Mouse (Mus musculus) hindbrain, embryonic 11.5 days (tissue): Measurements from ENCODE around the gene Rbpjl. TPM values are rescaled to one million over a fixed set of nuclear protein-coding genes. Genes with fewer than 3 reads are reported as not detected.

ENCODE experiments used
- ATAC-seq: fragments of 200-750 bp; cut with Nextera tagmentation; 2 replicates; pipeline ENCODE4 v1.8.0; 2017; ENCODE audit warnings: mild to moderate bottlenecking, moderate TSS enrichment, moderate library complexity; ENCODE audit not compliant: low FRiP score
- DNase-seq: peaks from one replicate; pipeline ENCODE4 v3.0.0-alpha.2; 2015; ENCODE audit warnings: low spot score
- H3K27ac ChIP-seq: fragments of 300-500 bp; sonication (generic); 2 replicates; pipeline ENCODE4 v1.5.1; 2014; ENCODE audit warnings: mild to moderate bottlenecking, low read depth, low read length
- H3K27me3 ChIP-seq: fragments of 300-500 bp; sonication (generic); 2 replicates; pipeline ENCODE4 v1.6.1; 2014; ENCODE audit warnings: mild to moderate bottlenecking, low read length, moderate library complexity, mixed read lengths; ENCODE audit not compliant: control insufficient read depth, insufficient read depth
- H3K36me3 ChIP-seq: fragments of 300-500 bp; sonication (generic); 2 replicates; pipeline ENCODE4 v1.6.1; 2014; ENCODE audit warnings: mild to moderate bottlenecking, low read length, moderate library complexity, mixed read lengths; ENCODE audit not compliant: control insufficient read depth, insufficient read depth
- H3K4me1 ChIP-seq: fragments of 300-500 bp; sonication (generic); replicated peaks from 2 replicates; pipeline ENCODE4 v1.6.1; 2014; ENCODE audit warnings: low read length, mixed read lengths; ENCODE audit not compliant: control insufficient read depth, insufficient read depth
- H3K4me2 ChIP-seq: fragments of 300-500 bp; sonication (generic); replicated peaks from 2 replicates; pipeline ENCODE4 v1.6.1; 2014; ENCODE audit warnings: mild to moderate bottlenecking, low read depth, low read length
- H3K4me3 ChIP-seq: fragments of 300-500 bp; sonication (generic); 2 replicates; pipeline ENCODE4 v1.5.1; 2014; ENCODE audit warnings: low read depth, low read length
- H3K9ac ChIP-seq: fragments of 300-500 bp; sonication (generic); 2 replicates; pipeline ENCODE4 v1.6.1; 2014; ENCODE audit warnings: low read depth, low read length
- H3K9me3 ChIP-seq: fragments of 300-500 bp; sonication (generic); 2 replicates; pipeline ENCODE4 v1.6.1; 2016; ENCODE audit warnings: low read length; ENCODE audit not compliant: control insufficient read depth
- WGBS: fragments of 180-500 bp; shearing (Covaris S2); extraction: QIAGEN DNeasy Blood & Tissue Kit; methylation state at CpG from one replicate; pipeline ENCODE4 v1.1.7; 2014; 5-methylcytosine and 5-hydroxymethylcytosine counted together
- polyA plus RNA-seq: library from polyadenylated mRNA; unstranded; fragments of >200 nt; fragmentation: Nextera tagmentation; extraction: Ambion mirVana; gene quantifications from 2 replicates; pipeline ENCODE4 v1.2.1, GENCODE M21; 2014

The Rbpjl gene
- polyA plus RNA-seq, 1 experiment from 2014 or later = not detected

DNA sequence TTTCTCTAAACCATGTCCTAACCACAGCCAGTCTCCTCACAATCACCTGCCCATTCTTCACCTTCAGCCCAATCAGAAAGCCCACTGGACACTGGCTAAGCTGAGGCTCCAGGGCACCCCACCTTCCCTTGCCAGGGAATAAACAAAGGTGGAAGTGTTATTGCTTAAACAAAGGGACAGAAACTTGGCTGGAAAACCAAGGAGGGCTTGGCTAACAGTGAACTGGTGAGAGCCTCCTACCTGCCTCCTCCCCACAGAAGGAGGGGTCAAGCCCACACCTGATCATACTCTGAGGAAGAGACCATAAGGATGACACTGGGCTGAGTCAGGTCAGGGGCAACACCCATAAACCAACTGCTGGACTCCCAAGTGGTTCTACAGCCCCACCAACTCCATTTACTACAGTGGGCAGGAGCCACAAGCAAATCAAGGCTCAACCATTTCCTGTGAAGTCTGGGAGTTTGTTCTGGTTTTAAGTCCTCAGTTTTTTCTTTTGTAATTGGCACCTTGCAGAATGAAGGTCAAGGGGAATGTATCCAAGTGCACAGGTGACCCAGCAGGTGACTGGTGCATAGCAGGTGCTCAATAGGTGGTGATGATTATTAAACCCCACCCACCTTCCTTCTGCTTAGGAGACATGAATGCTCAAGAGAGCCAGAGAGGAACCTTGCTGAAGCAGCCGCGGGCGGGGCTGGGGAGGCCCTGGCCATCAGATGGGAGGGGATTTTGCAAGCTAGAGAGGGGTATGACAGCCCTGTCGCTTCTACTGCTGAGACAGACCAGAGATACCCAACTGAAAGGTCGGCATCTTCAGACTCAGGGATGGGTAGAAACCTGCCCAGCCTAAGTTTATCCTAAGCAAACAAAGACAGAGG lies 32.5 kb downstream of the Rbpjl start:
- WGBS = 64% methylated on average over 5 of the region's 5 CpGs
- Histone ChIP-seq H3K4me3 (no peak overlapping the region), H3K4me2 (no peak overlapping the region), H3K27me3 (no peaks in the 10 kb centered on the region), H3K36me3 (no peaks in the 10 kb centered on the region), H3K4me1 (0 out of 2 replicates have a peak, but pooled peaks cover 5% of the 10 kb centered on the region), H3K9ac (no peak overlapping the region), H3K27ac (no peak overlapping the region), H3K9me3 (no peaks in the 10 kb centered on the region)
- DNase-seq (no peak), ATAC-seq (no peak)

DNA sequence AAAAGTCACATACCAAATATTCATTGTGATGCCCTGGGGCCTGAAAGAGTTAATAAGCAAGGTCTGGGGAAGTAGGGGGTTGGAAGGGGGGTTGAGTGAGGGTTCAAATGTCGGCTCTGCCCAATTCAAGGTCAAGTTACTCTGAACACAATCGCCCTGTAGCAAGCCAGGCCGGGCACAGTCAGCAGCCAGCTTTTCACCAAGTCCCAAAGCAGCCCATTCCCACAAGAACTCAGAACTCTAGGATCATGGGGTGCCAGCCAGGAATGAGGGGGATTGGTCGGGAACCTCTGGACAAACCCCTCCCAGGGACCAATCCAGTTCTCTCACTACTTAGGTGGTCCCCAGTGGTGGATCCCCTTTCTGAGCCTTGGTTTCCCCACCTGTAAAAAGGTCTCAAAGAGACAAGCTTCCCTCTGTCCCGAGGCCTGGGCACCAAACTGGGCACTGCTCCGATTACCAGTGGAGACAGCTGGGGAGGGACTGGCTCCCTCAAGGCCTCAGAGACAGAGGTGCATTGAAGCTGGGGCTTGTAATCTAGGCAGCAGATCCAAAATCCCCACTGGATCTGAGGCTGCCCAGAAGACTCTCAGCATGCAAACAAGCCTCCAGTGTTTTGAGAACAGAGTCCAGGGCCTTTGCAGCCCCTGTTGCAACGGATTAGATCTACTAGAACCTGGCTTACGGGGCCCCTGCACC lies 33.4 kb downstream of the Rbpjl start:
- 25% methylated on average over 8 of the region's 8 CpGs for WGBS
- ATAC-seq (no peak), DNase-seq (no peak)
- Histone ChIP-seq H3K4me1 (0 out of 2 replicates have a peak, but pooled peaks cover 5% of the 10 kb centered on the region), H3K9ac (no peak overlapping the region), H3K36me3 (no peaks in the 10 kb centered on the region), H3K4me2 (no peak overlapping the region), H3K27me3 (no peaks in the 10 kb centered on the region), H3K9me3 (no peaks in the 10 kb centered on the region), H3K27ac (0 out of 2 replicates have a peak overlapping the region, but pooled peaks have one; percentile 30), H3K4me3 (no peak overlapping the region)

- Histone ChIP-seq H3K9ac (no peak overlapping the region), H3K27ac (0 out of 2 replicates have a peak overlapping the region, but pooled peaks have one; percentile 30)
These were observed 34.0 kb downstream of the Rbpjl start for GRCm38 (mm10) chr2:164436961-164437360.

DNA sequence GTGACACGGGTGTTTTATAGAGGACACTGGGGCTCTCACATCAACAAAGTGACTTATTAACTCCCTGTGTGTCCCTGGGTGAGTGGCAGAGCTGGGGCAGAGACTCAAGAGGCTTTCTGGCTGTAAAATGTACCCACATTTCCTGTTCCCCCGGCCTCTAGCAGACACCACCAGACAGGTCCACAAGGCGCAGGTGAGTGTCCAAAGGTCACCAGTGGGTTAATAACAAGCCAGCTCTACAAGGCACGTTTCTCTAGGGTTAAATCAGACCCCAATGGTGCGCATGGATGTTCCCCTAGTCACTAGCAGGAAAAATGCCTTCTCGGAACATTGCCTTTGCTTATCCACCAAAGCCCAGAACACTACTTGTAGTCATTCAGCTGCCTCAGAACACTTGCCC lies 34.8 kb downstream of the Rbpjl start:
- no peak overlapping the region for H3K4me3 ChIP-seq
- no peak overlapping the region for H3K27ac ChIP-seq
- no peaks in the 10 kb centered on the region for H3K36me3 ChIP-seq
- no peak overlapping the region for H3K4me2 ChIP-seq
- 69% methylated on average over 6 of the region's 6 CpGs for WGBS
- 0 out of 2 replicates have a peak, but pooled peaks cover under 1% of the 10 kb centered on the region for H3K4me1 ChIP-seq
- H3K27me3 ChIP-seq = no peaks in the 10 kb centered on the region
- ATAC-seq = no peak
- no peak overlapping the region for H3K9ac ChIP-seq
- DNase-seq = no peak
- no peaks in the 10 kb centered on the region for H3K9me3 ChIP-seq

More at GRCm38 (mm10) chr2:164436961-164437360, 34.0 kb downstream of the Rbpjl start:
- DNase-seq (no peak), ATAC-seq (no peak)
- H3K4me1 ChIP-seq = 0 out of 2 replicates have a peak, but pooled peaks cover 5% of the 10 kb centered on the region
- H3K27me3 ChIP-seq = no peaks in the 10 kb centered on the region
- WGBS = 55% methylated on average over 3 of the region's 3 CpGs
- H3K9me3 ChIP-seq = no peaks in the 10 kb centered on the region
- no peak overlapping the region for H3K4me2 ChIP-seq
- no peaks in the 10 kb centered on the region for H3K36me3 ChIP-seq
- H3K4me3 ChIP-seq = no peak overlapping the region

DNA sequence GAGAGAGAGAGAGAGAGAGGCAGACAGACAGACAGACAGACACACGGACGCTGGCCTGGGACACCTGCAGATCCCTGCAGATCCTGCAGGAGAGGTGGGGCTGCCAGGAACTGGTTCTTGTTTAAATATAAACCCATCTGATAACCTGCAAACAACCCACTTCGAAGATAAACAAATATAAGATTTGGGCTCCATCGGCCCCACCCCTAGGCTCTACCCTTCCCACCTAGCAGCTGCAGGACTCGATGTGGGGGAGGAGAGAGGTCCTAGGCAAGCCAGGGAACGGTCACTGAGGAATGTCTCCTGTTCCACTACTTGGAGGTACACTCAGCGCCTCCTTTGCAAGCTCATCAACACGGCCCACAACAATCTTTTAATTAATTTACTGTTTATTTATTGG lies 35.3 kb downstream of the Rbpjl start:
- Histone ChIP-seq H3K36me3 (no peaks in the 10 kb centered on the region), H3K4me3 (no peak overlapping the region), H3K9me3 (no peaks in the 10 kb centered on the region), H3K27me3 (no peaks in the 10 kb centered on the region), H3K4me1 (no peaks in the 10 kb centered on the region), H3K27ac (no peak overlapping the region), H3K9ac (no peak overlapping the region), H3K4me2 (no peak overlapping the region)
- DNase-seq (no peak), ATAC-seq (no peak)
- 74% methylated on average over 8 of the region's 8 CpGs for WGBS

DNA sequence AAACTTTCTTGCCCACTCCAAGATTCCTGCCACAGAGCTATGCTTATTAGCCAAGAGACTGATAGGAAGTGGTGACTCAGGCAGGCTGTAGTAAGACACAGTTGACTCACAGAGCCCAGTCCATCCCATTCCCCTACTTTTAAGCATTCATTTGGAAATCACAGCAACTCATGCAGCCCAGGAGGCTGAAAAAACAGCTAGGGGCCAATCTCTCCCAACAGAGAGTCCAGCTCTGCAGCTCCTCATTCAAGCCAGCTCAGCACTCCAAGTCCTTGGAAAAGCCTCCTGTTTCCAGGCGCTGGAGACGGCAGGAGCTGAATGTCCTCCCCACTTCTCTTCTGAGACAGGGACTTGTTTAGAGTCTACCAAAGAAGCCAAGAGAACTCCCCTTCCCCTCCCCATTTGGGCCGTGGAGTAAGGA lies 36.1 kb downstream of the Rbpjl start:
- Histone ChIP-seq H3K9ac (no peak overlapping the region), H3K27me3 (no peaks in the 10 kb centered on the region), H3K4me2 (no peak overlapping the region), H3K27ac (no peak overlapping the region), H3K9me3 (no peaks in the 10 kb centered on the region), H3K4me3 (no peak overlapping the region), H3K4me1 (no peaks in the 10 kb centered on the region; the same call in 1 of the 2 replicates), H3K36me3 (no peaks in the 10 kb centered on the region)
- no peak for DNase-seq
- WGBS = 74% methylated on average over 3 of the region's 3 CpGs
- ATAC-seq = no peak

DNA sequence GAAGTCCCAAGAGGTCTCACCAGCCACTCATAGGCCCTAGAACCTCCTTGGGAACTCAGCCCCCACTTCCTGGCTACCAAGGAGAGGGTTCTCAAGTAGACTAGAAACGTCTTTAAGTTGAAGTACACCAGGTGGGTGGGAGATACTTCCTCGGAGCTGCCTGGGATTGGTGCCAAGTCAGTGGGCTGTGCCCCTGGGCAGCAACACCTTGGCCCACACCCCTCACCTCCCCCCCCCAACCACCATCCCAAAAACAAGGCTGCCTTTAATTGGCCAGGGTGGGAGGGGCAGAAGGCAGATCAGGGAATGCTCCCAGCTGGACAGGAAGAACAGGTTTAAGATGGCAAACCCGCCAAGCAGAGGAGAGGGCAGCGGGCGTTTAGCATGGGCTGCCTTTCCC lies 37.4 kb downstream of the Rbpjl start:
- Histone ChIP-seq H3K4me2 (no peak overlapping the region), H3K36me3 (no peaks in the 10 kb centered on the region), H3K9me3 (no peaks in the 10 kb centered on the region), H3K4me1 (no peaks in the 10 kb centered on the region; the same call in 1 of the 2 replicates), H3K4me3 (no peak overlapping the region), H3K27ac (no peak overlapping the region), H3K27me3 (no peaks in the 10 kb centered on the region), H3K9ac (no peak overlapping the region)
- ATAC-seq = no peak
- no peak for DNase-seq
- 81% methylated on average over 5 of the region's 5 CpGs for WGBS

- H3K4me3 ChIP-seq = no peak overlapping the region
- no peak overlapping the region for H3K9ac ChIP-seq
- no peaks in the 10 kb centered on the region; the same call in 1 of the 2 replicates for H3K4me1 ChIP-seq
- DNase-seq = no peak
- no peak overlapping the region for H3K27ac ChIP-seq
- ATAC-seq = no peak
- H3K4me2 ChIP-seq = no peak overlapping the region
- no peaks in the 10 kb centered on the region for H3K27me3 ChIP-seq
- H3K36me3 ChIP-seq = no peaks in the 10 kb centered on the region
- WGBS = 35% methylated on average over 8 of the region's 8 CpGs
- H3K9me3 ChIP-seq = no peaks in the 10 kb centered on the region
These were observed 38.2 kb downstream of the Rbpjl start for GRCm38 (mm10) chr2:164441155-164441554.
